Mouse (Mus musculus) small intestine, adult 2 months (tissue): Measurements from ENCODE around the gene Rara. TPM values are rescaled to one million over a fixed set of nuclear protein-coding genes. Genes with fewer than 3 reads are reported as not detected.
"Not testable (repeated sequence)": the region's sequence is repeated elsewhere in the genome, so short reads cannot be mapped to it uniquely, and the experiment has no call there.

Experiments
- H3K27ac ChIP-seq: fragments of 200-500 bp; 2 replicates; pipeline ENCODE4 v1.5.1; 2012; ENCODE audit warnings: low read depth, low read length, control low read depth, inconsistent platforms; ENCODE audit not compliant: insufficient read depth
- H3K27me3 ChIP-seq: fragments of 200-500 bp; 2 replicates; pipeline ENCODE4 v1.6.1; 2012; ENCODE audit warnings: mild to moderate bottlenecking, moderate library complexity, low read length, inconsistent platforms; ENCODE audit not compliant: control insufficient read depth, insufficient read depth
- H3K36me3 ChIP-seq: fragments of 200-500 bp; 2 replicates; pipeline ENCODE4 v1.6.1; 2012; ENCODE audit warnings: mild to moderate bottlenecking, low read length, control low read depth, inconsistent platforms; ENCODE audit not compliant: control insufficient read depth, insufficient read depth
- H3K4me1 ChIP-seq: fragments of 200-500 bp; 2 replicates; pipeline ENCODE4 v1.6.1; 2012; ENCODE audit warnings: low read length, inconsistent platforms, mixed read lengths; ENCODE audit not compliant: control insufficient read depth, insufficient read depth, insufficient read length
- H3K4me3 ChIP-seq: fragments of 200-500 bp; 2 replicates; pipeline ENCODE4 v1.5.1; 2012; ENCODE audit warnings: low read depth, mild to moderate bottlenecking, control low read depth, inconsistent platforms, low read length, moderate library complexity
- CTCF ChIP-seq: fragments of 200-500 bp; IDR thresholded peaks from 2 replicates; pipeline ENCODE4 v1.5.1; 2012; ENCODE audit warnings: low read depth, mild to moderate bottlenecking, control low read depth, inconsistent platforms, low read length, moderate library complexity, mixed read lengths; ENCODE audit not compliant: insufficient replicate concordance, insufficient read length; ENCODE audit errors: extremely low read depth
- POLR2A ChIP-seq: fragments of 200-500 bp; IDR thresholded peaks from 2 replicates; pipeline ENCODE4 v1.6.1; 2012; ENCODE audit warnings: low read depth, mild to moderate bottlenecking, control low read depth, inconsistent platforms, low read length, moderate library complexity
- WGBS: fragments of 180-500 bp; shearing (Covaris S2); methylation state at CpG from one replicate; pipeline ENCODE4 v1.1.7; 2018; 5-methylcytosine and 5-hydroxymethylcytosine counted together
- polyA plus RNA-seq: library from polyadenylated mRNA; depleted of rRNA; stranded (reverse); fragments of >200 nt; gene quantifications from 2 replicates; pipeline ENCODE4 v1.2.3, GENCODE M21; 2012

The Rara gene
- polyA plus RNA-seq, 1 experiment, result 56.3 TPM

DNA sequence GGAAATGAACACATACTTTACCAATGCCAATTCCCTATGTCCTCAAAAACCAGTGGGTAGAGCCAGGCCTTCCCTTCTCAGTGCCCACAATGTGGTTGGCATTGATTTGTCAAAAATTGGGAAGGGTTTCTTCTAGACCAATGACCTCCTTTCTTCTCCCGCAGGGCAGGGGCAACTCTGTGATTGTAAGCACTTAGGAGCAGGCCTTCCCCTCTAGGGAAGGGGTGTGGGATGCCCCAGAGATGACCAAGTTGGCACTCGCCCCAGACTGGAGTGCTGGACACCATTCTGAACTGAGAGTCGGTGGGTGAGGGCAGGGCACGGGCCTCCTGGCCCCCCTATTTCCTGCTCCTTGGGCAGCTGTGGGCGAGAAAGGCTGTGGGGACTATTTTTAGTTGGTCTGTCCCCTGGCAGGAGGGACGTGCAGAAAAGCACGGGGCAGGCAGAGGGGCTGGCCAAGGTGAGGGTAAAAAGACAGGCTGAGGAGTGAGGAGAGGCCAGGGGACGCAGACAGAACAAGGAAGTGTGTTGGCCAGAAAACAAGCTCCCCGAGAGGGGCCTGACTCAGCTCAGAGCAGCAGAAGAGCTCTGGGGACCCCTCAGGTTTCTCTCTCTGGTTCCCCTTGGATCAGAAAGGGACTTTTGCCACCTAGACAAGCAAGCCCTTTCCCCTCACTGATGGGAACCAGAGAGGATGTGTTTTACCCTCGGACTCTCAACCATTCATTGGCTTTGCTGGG is 3.3 kb downstream of the Rara start:
- TF ChIP-seq POLR2A (no peak), CTCF (no peak)
- Histone ChIP-seq H3K36me3 (no peaks in the 10 kb centered on the region), H3K27ac (no peak overlapping the region), H3K27me3 (no peaks in the 10 kb centered on the region), H3K4me1 (peaks cover 53% of the 10 kb centered on the region), H3K4me3 (no peak overlapping the region)
- WGBS, result 45% methylated on average over 10 of the region's 10 CpGs

GRCm38 (mm10) chr11:98931513-98932292 is 4.1 kb downstream of the Rara start:
- Histone ChIP-seq H3K4me3 (no peak overlapping the region), H3K36me3 (no peaks in the 10 kb centered on the region), H3K27me3 (no peaks in the 10 kb centered on the region), H3K27ac (no peak overlapping the region), H3K4me1 (peaks cover 52% of the 10 kb centered on the region)
- TF ChIP-seq CTCF (no peak), POLR2A (no peak)
- 57% methylated on average over 7 of the region's 7 CpGs for WGBS

- TF ChIP-seq CTCF (no peak), POLR2A (no peak)
- no peak overlapping the region for H3K27ac ChIP-seq
- no peaks in the 10 kb centered on the region for H3K27me3 ChIP-seq
- H3K36me3 ChIP-seq, result no peaks in the 10 kb centered on the region
- WGBS, result 58% methylated on average over 19 of the region's 19 CpGs
- H3K4me3 ChIP-seq, result no peak overlapping the region
- peaks cover 50% of the 10 kb centered on the region for H3K4me1 ChIP-seq
Measured at GRCm38 (mm10) chr11:98932293-98933091, 4.9 kb downstream of the Rara start.

DNA sequence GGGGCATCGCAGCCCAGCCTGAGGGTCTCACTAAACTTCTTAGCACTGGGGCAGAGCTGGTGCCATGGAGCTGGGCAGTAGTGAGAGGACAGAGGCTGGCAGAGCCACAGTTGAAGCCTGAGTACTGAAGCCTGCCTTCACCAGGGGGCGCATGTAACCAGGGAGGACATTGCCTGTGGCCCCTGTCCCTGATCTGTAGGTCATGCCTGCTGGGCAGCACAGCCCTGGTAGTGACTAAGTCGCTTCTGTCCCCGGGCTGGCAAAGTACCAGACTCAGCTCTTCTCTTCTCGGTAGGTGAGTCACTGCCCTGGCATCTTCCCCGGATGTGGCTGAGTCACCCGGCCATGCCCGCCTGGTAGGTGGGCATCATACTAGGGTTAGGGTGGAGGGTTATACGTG is 5.5 kb downstream of the Rara start:
- H3K27ac ChIP-seq, result no peak overlapping the region; the same call in 1 of the 2 replicates
- WGBS, result 13% methylated on average over 9 of the region's 9 CpGs
- TF ChIP-seq CTCF (peak; percentile 50; the same call in 1 of the 2 replicates), POLR2A (no peak)

GRCm38 (mm10) chr11:98933847-98934246 is 6.2 kb downstream of the Rara start:
- H3K4me1 ChIP-seq, result peaks cover 46% of the 10 kb centered on the region
- 90% methylated on average over 2 of the region's 2 CpGs for WGBS
- not testable (repeated sequence) for H3K27ac ChIP-seq, H3K27me3 ChIP-seq, H3K4me3 ChIP-seq, H3K36me3 ChIP-seq

More for the DNA sequence above, 5.5 kb downstream of the Rara start:
- no peak overlapping the region for H3K4me3 ChIP-seq
- no peaks in the 10 kb centered on the region for H3K36me3 ChIP-seq
- no peaks in the 10 kb centered on the region for H3K27me3 ChIP-seq
- H3K4me1 ChIP-seq, result peaks cover 46% of the 10 kb centered on the region

GRCm38 (mm10) chr11:98934367-98934766 is 6.7 kb downstream of the Rara start:
- H3K27me3 ChIP-seq, result no peaks in the 10 kb centered on the region
- H3K4me1 ChIP-seq, result peaks cover 48% of the 10 kb centered on the region
- H3K4me3 ChIP-seq, result no peak overlapping the region
- peak overlapping the region; percentile 98; the same call in 1 of the 2 replicates for H3K27ac ChIP-seq
- TF ChIP-seq CTCF (no peak), POLR2A (no peak)
- no peaks in the 10 kb centered on the region for H3K36me3 ChIP-seq
- WGBS, result 72% methylated on average over 3 of the region's 3 CpGs

DNA sequence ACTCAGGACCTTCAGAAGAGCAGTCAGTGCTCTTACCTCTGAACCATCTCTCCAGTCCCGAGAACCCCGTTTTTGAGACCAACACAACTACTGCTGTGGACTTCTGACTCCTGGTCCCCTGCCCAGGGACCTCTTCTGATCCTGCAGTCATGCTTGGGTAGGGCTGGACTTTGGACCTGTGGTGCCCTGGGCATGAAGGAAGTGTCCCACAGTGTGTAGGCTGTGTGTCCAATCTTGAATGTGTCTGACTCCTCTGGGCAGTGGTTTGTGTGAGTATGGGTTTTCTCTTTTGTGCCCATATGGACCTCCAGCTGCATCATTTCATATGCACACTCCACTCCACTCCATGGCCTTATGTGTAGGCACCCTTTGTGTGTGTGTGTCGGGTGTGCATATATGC is 7.5 kb downstream of the Rara start:
- H3K27ac ChIP-seq, result peak overlapping the region; percentile 98
- no peaks in the 10 kb centered on the region for H3K27me3 ChIP-seq
- no peak for TF ChIP-seq POLR2A
- H3K4me1 ChIP-seq, result peaks cover 48% of the 10 kb centered on the region
- no peak overlapping the region for H3K4me3 ChIP-seq
- no peaks in the 10 kb centered on the region for H3K36me3 ChIP-seq
- 43% methylated on average over 3 of the region's 3 CpGs for WGBS
